Mouse (Mus musculus) thymus, adult 2 months (tissue): ENCODE results near the gene Ripply3. TPM values are rescaled to one million over a fixed set of nuclear protein-coding genes. Genes with fewer than 3 reads are reported as not detected.

Experiments used
- DNase-seq: peaks from one replicate; pipeline ENCODE4 v3.0.0; 2021
- H3K27ac ChIP-seq: fragments of 200-500 bp; 2 replicates; pipeline ENCODE4 v1.5.1; 2012; ENCODE audit warnings: low read length, control low read depth; ENCODE audit not compliant: control insufficient read depth, insufficient read depth
- H3K27me3 ChIP-seq: fragments of 200-500 bp; 2 replicates; pipeline ENCODE4 v1.6.1; 2012; ENCODE audit warnings: mild to moderate bottlenecking, low read length, moderate library complexity, mixed read lengths; ENCODE audit not compliant: control insufficient read depth, insufficient read depth
- H3K36me3 ChIP-seq: fragments of 200-500 bp; 2 replicates; pipeline ENCODE4 v1.6.1; 2012; ENCODE audit warnings: mild to moderate bottlenecking, low read length, moderate library complexity; ENCODE audit not compliant: control insufficient read depth, insufficient read depth
- H3K4me1 ChIP-seq: fragments of 200-500 bp; replicated peaks from 2 replicates; pipeline ENCODE4 v1.6.1; 2012; ENCODE audit warnings: low read length; ENCODE audit not compliant: control insufficient read depth, insufficient read depth
- H3K4me3 ChIP-seq: fragments of 200-500 bp; 2 replicates; pipeline ENCODE4 v1.5.1; 2012; ENCODE audit warnings: mild to moderate bottlenecking, low read length, control low read depth, moderate library complexity; ENCODE audit not compliant: control insufficient read depth, insufficient read depth
- CTCF ChIP-seq: fragments of 200-500 bp; IDR thresholded peaks from 2 replicates; pipeline ENCODE4 v1.5.1; 2012; ENCODE audit warnings: mild to moderate bottlenecking, control low read depth, low read length, moderate library complexity, borderline replicate concordance; ENCODE audit not compliant: control insufficient read depth, poor library complexity, insufficient read depth; ENCODE audit errors: extremely low read depth
- POLR2A ChIP-seq: fragments of 200-500 bp; IDR thresholded peaks from 2 replicates; pipeline ENCODE4 v1.6.1; 2012; ENCODE audit warnings: mild to moderate bottlenecking, low read length, control low read depth, moderate library complexity; ENCODE audit not compliant: control insufficient read depth, poor library complexity, insufficient read depth; ENCODE audit errors: extremely low read depth
- WGBS: fragments of 180-500 bp; shearing (Covaris S2); methylation state at CpG from one replicate; pipeline ENCODE4 v1.1.7; 2018; 5-methylcytosine and 5-hydroxymethylcytosine counted together
- polyA plus RNA-seq: library from polyadenylated mRNA; depleted of rRNA; stranded (reverse); fragments of >200 nt; gene quantifications from 2 replicates; pipeline ENCODE4 v1.2.3, GENCODE M21; 2012; rRNA removed

The Ripply3 gene
- polyA plus RNA-seq, 1 experiment, result 1.6 TPM

DNA sequence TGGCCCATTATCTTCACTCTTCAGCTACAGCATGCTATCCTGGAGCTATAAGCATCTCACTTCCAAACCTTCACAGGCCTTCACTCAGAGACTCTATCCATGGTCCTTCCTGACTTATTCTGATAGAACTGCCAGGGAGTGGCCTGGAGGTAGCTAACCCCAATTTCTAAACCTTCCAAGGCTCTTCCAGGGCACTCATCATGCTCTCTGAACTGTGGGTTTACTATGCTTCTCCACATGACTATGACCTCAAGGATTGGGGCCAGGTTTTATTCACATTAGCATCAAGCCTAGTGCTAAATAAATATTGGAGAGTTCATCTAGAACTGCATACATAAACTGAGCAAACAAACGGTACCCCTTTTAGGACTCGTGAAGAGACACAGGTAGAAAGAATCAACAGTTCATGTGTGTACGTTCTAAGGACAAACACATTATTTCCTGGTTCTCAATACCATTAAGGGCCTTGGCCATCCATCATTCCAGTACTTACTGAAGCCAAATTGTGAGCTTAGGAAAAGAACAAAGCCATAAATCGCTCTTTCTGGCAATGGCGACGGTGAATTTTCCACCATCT, 41.5 kb downstream of the Ripply3 start:
- WGBS, result 6% methylated on average over 6 of the region's 6 CpGs
- no peak for TF ChIP-seq CTCF
- TF ChIP-seq POLR2A, result no peak
- peak overlapping the region; percentile 94 for H3K4me3 ChIP-seq
- no peak for DNase-seq
- no peaks in the 10 kb centered on the region for H3K27me3 ChIP-seq
- no peaks in the 10 kb centered on the region for H3K36me3 ChIP-seq
- H3K4me1 ChIP-seq, result no peaks in the 10 kb centered on the region
- H3K27ac ChIP-seq, result no peak overlapping the region

DNA sequence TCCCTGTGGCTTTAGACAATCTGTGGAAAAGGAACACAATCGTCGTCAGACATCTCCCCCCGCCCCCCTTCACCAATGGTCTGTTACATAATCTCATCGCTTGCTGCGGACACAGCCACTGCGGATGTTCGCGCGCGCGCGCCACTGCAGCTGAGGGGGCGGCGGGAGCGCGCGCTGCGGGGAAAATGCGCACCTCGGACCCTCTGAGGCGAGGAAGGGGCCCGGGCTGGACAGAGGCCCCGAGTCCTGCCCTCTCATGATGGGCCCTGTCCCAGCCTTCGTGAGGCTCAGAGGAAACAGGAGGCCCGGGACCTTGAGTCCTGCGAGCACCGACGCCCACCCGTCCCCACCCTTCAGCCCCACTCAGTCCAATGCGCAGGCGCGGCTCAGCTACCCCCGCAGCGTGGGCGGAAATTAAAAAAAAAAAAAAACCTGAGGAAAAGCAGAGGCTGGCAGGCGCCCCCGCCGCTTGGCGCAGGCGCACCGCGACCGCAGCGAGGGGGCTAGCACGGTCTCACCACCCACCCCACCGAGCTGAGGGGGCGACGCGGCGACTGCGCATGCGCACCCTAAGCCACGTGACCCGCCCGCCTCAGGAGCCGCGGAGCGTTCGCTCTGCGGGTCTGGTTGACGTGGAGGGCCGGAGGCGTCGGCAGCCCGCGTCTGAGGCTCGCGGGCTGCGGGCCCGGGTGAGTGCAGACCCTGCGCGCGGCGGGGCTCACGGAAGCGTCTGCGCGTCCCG, 42.1 kb downstream of the Ripply3 start, which contains the start of gene Ttc3:
Gene Ttc3 (plus strand): TSS at position 446 of the 742 bp plus-strand sequence.
- peak within 1 kb of the TSS; percentile 65 for H3K27ac ChIP-seq
- under 1% methylated on average over 79 of the region's 79 CpGs for WGBS
- no peaks in the 10 kb centered on the region for H3K27me3 ChIP-seq
- peak within 1 kb of the TSS; percentile 94 for H3K4me3 ChIP-seq
- no peaks in the 10 kb centered on the region for H3K36me3 ChIP-seq
- DNase-seq, result peak; percentile 95
- H3K4me1 ChIP-seq, result no peaks in the 10 kb centered on the region
- TF ChIP-seq CTCF (0 out of 2 replicates have a peak, but pooled peaks have one; percentile 46), POLR2A (peak; percentile 62)

DNA sequence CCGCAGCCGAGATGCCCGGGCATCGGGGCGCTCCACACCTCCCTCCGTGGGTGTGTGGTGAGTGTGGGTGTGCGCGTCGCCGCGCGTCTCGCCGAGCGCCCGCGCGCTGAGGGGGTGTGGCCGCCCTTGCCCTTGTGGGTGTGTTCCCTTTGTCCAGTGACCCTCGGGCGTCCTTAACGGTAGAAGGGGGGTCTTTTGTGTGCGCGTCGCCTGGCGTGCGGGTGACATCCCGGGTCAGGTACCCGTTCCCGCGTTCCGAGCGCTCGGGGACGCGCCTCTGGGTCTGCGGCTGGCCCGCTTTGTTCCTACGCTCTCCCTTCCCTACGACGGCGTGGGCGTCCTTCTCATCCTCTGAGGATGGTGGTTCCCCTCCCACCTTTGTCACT, 42.7 kb downstream of the Ripply3 start:
- 0% methylated on average over 43 of the region's 43 CpGs for WGBS
- no peak for TF ChIP-seq POLR2A
- TF ChIP-seq CTCF, result no peak
- peak overlapping the region; percentile 65 for H3K27ac ChIP-seq
- peak; percentile 74 for DNase-seq
- no peaks in the 10 kb centered on the region for H3K4me1 ChIP-seq
- H3K36me3 ChIP-seq, result no peaks in the 10 kb centered on the region
- H3K27me3 ChIP-seq, result no peaks in the 10 kb centered on the region
- peak overlapping the region; percentile 94 for H3K4me3 ChIP-seq

DNA sequence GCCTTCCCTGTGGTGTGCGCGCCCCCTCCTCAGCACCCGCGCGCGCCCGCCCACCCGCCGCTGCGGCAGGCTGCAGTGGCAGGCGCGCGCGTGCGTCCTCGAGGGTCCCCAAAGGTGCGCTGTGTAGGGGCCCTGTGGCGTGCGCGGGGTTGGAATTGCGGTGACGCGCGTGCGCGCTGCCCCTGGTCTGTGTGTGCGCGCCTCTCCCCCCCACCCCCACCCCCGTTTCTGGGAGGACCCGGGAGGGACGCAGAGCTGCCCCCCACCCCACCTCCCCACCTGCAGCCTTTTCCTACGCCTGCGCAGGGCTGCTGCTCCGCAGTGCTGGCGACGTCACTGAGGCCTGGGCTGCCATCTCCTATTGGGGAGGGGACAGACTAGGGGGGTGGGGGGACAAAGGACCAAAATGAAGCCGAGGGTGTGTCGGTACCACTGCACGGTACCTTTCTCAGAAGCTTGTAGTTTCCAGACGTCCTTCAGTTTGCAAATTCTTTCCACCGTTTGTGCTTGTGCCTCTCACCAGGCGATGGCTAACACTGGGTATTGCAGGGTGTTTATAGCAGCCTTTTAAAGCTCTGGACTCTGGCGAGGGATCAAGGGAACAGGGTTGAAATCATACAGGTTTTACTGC, 43.2 kb downstream of the Ripply3 start, which contains the start of gene Pigp:
Gene Pigp (minus strand): TSS at position 542 of the 631 bp plus-strand sequence.
- H3K27me3 ChIP-seq, result no peaks in the 10 kb centered on the region
- peak within 1 kb of the TSS; percentile 65 for H3K27ac ChIP-seq
- DNase-seq, result peak; percentile 77
- H3K4me1 ChIP-seq, result no peaks in the 10 kb centered on the region
- no peaks in the 10 kb centered on the region for H3K36me3 ChIP-seq
- H3K4me3 ChIP-seq, result peak within 1 kb of the TSS; percentile 94
- under 1% methylated on average over 42 of the region's 43 CpGs for WGBS
- 0 out of 2 replicates have a peak, but pooled peaks have one; percentile 8 for TF ChIP-seq CTCF
- TF ChIP-seq POLR2A, result no peak

DNA sequence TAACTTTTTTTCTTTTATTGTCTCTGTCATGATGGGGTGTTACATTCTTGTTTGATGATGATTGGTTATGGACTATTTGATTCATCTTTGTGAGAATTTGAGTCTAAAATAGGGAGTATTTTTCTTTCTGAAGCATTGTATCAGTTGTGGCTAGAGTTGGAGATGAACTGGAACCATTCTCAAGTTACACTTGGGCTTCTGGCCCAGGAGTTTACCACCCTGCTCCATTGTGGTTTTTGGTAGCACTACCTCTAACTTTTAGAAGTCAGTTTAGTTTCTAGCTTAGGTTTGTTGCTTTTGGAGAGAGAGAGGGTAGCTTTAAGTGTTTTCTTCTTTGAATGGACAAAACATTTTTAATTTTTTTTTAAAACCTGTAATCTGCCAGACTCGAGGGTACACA, 51.2 kb downstream of the Ripply3 start:
- Histone ChIP-seq H3K27me3 (no peaks in the 10 kb centered on the region), H3K4me1 (no peaks in the 10 kb centered on the region), H3K36me3 (no peaks in the 10 kb centered on the region), H3K4me3 (no peak overlapping the region), H3K27ac (no peak overlapping the region)
- no peak for DNase-seq
- TF ChIP-seq POLR2A (no peak), CTCF (no peak)
- 62% methylated on average over 1 of the region's 1 CpGs for WGBS

DNA sequence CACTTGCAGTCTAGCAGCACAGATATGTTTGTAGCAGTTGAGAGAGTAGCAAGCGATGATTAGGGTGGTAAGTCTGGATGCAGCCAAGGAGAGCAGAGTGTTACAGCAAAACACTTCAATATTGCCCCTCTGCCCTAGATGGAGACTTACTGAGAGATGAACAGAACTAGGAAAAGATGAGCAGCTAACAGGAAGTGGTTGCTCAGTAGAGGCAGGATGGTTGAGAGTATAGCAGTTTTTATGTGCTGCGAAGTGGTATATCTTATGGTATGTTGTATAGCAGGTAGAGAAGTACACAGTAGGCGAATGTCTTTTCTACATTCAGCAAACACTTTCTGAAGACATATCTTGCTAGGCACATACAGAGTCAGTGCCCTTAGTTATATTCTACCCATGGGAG, 55.1 kb downstream of the Ripply3 start:
- no peaks in the 10 kb centered on the region; the same call in 1 of the 2 replicates for H3K36me3 ChIP-seq
- H3K4me1 ChIP-seq, result no peaks in the 10 kb centered on the region
- peak; percentile 11 for DNase-seq
- H3K27me3 ChIP-seq, result no peaks in the 10 kb centered on the region
- H3K27ac ChIP-seq, result no peak overlapping the region
- WGBS, result 73% methylated on average over 3 of the region's 3 CpGs
- no peak overlapping the region for H3K4me3 ChIP-seq
- TF ChIP-seq CTCF (no peak), POLR2A (no peak)

Other genes starting within 250 kb of the Ripply3 start
- 0.07 and 0.09 TPM in 2 replicates for gene Sim2, start 243.5 kb upstream of the Ripply3 start, polyA plus RNA-seq
- 7.8 and 9.3 TPM in 2 replicates for gene Hlcs, start 14.8 kb upstream of the Ripply3 start, polyA plus RNA-seq
- gene Ttc3, start 42.2 kb downstream of the Ripply3 start, polyA plus RNA-seq, result 63.6 and 72.1 TPM in 2 replicates
- 17.6 and 23.2 TPM in 2 replicates for gene Pigp, start 43.4 kb downstream of the Ripply3 start, polyA plus RNA-seq
- 40.2 and 44.9 TPM in 2 replicates for gene Vps26c, start 198.4 kb downstream of the Ripply3 start, polyA plus RNA-seq
- 78.4 and 89.5 TPM in 2 replicates for gene Dyrk1a, start 241.6 kb downstream of the Ripply3 start, polyA plus RNA-seq